Mouse (Mus musculus) brain, embryonic 18.5 days (tissue): ENCODE results near the gene Fstl3.

Experiments used
- DNase-seq: peaks from one replicate; pipeline ENCODE4 v3.0.0-alpha.2; 2012; ENCODE audit warnings: low read depth, low spot score

Fstl3 gene

DNA sequence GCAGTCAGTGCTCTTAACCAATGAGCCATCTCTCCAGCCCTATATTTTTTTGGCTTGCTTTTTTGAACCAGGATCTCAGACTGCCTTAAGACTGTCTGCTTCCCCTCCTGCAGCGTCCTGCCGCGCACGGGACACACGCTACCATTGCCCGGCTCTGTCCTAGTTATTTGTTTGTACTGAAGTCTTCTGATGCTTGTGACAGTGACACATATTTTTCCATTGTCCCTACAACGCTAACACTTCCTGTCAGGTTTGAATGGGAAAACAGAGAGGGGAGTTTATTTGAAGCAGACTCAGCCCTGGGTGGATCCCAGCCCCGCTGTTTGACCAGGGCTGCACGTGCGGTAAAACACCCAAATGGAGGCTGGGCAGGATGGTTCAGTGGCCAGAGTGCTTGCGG is 31.7 kb downstream of the Fstl3 start:
- no peak for DNase-seq

DNA sequence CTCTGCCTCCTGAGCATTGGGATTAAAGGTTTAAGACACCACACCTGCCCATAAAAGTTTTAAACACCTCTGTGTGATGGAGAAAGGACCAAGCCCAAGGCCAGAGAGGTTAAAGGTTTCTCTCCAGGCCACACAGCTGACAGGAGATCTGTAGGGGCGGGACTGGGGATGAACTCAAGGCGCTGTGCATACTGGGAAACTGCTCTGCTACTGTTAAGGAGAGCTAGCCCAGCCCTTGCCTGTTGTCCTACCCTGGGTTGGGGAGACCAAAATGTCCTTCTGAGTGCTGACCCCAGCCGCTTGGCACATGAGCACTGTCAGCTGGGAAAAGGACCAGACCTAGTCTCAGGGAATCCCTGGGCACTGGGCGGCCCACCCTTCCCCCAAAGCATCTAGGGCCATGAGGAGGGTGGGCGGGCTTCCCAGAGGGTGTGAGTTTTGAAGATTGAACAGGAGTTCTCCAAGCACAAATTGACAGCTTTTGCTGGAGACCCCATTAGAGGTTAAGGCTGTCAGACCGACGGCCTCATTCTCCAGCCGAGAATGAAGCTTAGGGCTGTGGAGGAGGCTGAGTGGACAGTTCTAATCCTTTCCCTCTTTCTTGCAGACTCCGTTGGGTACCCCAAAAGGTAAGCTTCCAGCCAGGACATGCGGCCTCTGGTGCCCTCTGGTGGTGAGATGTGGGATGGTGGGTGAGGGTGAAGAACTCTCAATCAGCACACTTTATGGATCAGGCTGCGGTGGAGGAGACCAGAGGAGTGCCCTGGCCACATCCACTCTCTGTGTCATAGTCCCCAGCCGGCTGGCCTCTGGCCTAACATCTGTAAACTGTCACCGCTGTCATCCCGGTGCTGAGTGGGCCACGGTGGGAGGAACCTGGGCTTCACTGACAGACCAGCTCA is 34.9 kb downstream of the Fstl3 start:
- DNase-seq: no peak

DNA sequence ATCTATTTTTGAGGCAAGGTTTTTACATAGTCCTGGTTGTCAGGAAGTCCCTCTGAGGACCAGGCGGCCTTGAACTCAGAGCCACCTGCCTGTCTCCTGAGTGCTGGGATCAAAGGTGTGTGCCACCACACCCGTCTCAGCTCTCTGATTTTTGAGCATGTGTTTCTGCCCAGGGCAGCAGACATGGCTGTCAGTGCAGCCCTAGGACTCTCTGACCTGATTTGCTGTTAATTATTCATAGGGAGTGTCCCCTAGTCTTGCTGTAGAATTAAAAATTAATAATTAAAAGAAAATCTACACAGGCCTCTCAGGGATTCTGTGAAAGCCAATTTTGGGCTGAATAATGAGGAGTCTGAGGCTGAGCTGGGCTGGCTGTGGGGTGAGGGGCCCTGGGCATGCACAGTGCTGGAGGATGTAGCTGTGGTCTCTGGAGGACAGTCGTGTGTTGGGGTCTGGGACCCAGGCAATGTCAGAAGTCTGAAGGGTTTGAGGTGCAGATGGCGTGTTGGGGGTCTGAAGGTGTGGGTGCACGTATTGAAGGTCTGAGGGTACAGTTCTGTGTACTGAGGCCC is 37.3 kb downstream of the Fstl3 start:
- DNase-seq: no peak

DNA sequence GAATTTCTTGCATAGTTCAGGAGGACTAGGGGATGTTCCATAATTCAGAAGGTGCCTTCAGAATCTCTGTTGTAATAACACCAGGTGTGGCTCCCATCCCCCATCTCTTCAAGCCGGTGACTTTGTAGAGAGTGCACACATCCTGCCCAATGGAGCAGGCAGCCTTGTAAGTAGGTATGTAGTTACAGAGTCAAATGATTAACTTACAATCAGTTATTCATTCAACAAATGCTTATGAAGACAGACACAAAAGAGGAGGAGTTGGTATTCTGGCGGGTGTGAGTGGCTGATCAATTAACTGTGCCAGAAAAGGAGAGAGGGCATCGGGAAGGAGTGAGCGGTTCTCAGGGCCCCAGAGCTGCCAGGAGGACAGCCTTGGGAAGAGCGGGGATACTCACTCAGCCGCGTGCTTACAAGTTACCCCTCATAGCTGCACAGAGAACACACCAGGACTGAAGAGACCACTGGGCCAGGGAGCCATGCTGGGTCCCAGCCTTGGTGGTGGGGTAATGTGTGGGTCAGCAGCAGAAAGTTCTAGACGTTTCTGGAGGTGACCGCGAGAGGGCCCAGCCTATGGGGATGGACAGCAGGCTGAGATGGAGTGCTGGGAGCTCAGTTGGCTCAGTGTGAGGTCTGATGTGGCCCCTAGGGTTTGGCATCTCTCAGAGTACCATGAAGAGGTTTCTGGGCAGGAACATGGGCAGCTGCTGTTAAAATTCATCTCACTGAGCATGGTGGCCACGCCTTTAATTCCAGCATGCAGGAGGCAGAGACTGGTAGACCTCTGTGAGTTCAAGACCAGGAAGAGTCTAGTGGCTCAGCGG is 38.8 kb downstream of the Fstl3 start:
- DNase-seq: no peak

DNA sequence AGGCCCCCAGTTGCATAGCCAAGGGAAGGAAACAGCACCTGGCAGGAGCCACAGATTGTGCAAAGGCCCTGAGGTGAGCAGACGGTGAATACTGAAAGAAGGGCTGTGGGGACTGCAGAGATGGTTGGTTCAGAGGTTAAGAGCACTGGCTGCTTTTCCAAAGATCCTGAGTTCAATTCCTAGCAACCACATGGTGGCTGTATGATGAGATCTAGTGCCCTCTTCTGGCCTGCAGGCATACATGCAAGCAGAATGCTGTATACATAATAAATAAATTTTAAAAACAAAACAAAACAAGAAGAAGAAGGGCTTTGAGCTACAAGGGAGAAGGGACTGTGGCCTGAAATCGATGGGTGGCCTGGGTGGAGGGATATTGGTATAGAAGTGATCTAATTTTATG is 40.0 kb downstream of the Fstl3 start:
- no peak for DNase-seq

DNA sequence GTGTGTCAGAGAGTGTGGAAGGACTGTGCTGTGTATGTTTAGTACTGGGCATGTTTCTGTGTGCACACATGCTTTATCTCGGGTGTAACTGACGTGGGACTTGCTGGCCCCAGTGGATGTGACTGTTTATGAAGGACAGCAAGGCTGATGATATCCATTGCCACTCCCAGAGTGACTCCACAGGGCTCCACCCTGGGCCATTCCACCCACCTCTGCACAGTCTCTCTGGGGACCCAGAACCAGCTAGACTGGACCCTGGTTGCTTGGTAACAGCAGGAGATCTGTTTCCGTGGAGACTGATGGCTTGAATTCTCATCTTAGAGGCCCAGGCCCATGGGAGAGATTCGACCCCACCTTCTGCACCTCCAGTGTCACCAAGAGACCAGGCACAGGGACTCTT is 41.2 kb downstream of the Fstl3 start:
- no peak for DNase-seq

DNA sequence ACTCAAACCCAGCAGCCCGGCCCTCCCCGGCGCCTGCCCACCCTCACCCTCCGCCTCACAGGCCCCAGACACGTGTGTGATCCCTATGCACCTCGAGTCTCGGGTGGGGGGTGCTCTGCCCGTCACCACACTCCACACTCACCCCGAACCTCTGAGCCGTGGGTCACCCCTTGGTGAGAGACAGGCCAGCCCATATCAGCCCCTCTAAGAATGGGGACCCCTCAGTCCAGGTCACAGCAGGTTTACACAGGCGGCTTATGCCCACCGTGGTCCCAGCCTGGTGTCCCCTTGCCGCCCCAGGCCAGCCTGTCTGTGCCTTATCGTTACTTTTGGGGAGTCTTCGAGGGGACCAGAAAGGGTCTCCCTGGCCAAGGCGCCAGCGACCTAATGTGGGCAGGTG is 42.5 kb downstream of the Fstl3 start:
- no peak for DNase-seq

DNA sequence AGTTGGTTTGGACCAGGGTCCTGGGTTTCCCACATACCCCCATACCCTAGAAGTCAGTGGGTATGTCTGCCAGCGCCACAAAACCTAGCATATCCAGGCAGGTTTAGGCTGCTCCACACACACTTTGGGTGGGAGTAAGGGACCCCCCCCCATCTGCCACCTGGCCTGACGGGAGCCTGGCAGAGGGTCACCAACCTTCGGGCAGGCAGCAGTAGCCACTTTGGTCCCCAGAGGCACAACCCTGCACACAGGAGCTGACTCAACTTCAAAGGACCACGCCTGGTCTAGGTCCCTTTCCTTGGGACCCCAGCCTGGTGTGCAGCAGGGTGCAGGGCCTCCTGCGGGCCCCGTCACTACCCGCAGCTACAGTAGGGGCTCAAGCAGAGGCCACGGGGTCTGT is 43.2 kb downstream of the Fstl3 start:
- DNase-seq: no peak

DNA sequence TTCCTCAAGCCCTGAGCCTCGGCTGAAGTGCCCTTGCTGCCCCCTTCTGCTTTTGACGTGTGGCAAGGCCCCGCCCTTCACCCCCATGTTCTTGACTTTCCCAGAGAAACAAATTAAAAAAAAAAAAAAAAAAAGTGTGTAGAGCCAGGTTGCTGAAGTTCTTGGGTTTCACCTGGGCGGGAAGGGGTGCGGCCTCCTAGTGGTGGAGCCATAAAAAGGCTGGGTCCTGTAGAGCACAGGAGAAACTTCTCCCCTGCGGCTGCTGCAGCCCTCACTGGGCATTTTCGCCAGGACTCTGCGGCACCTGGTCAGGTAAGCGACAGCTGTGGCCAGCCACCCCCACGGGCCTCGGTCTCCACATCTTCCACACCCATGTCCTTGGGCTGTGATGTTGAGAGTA is 43.7 kb downstream of the Fstl3 start, which contains the start of gene Misp:
Misp (plus strand) TSS at position 208 of the 400 bp plus-strand sequence.
- DNase-seq: no peak

DNA sequence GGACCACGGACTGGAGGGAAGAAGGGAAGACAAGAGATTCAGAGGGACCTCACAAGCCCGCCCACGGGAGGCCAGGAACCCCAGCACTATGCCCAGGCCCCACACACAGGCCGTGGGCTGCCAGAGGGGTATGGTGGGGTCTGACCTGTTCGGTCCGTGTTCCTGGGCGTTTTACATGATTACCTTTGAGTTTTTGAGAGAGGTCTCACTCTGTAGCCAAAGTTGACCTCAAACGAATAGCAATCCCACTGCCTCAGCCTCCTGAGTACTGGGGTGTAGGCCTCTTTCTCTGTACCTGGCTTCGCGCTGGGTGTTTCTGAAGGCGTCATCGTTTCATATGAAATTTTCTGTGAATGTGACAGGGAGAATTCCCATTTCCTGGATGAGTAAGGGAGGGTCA is 44.7 kb downstream of the Fstl3 start:
- DNase-seq: no peak

DNA sequence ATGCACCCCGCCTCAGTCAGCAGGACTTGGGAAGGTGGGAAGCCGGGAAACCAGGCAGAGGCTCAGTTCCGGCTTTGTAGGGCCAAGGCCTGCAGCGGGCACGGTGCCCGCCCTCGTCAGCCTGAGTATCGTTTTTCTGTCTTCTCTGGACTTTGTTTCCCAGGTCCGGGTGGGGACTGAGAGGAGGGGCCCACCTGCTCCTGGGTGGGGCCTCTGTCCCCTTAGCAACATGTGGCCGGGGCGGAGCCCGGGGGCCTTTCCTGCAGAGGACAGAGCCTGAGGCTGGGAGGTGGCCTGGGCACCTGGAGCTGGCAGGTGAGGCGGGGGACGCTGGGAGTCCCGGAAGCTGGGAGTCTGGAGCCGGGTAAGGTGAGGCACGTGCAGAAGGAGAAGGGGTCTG is 45.3 kb downstream of the Fstl3 start:
- no peak for DNase-seq

DNA sequence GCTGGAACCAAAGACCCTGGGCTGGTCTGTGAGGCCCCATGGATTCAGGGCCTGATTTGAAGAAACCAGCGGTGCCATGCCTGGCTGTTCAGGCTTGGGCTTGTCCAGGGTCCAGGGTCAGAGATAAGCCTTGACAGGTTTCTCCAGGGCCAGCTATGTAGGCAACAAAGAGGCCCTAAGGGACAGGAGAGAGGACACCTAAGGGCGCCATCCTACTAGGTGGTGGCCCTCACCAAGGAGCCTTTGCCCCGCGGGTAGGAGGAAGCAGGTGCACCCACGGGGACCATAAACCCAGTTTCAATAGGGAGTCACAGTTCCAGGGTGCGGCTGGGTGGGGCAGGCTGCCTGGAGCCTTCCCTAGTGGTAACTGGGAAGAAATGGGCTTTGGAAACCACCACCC is 45.9 kb downstream of the Fstl3 start:
- DNase-seq: no peak

DNA sequence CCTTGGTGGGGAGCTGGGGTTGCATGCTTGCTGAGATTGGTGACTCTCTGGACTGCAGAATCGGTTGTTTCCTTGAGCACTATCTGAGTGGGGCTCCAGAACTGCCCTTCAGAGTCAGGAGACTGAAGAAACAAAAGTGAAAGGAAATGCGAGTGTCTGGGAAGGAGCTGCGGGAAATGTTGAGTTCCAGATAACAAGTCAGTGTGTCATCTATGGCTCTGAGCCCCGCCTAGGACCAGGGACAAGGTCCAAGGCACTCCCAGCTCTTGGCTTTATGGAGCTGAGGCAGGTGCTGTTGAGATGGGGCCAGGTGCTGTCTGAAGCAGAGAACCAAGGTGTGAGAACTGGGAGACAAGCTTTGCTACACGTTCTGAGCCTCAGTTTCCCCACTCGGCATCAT is 47.3 kb downstream of the Fstl3 start:
- DNase-seq: no peak

DNA sequence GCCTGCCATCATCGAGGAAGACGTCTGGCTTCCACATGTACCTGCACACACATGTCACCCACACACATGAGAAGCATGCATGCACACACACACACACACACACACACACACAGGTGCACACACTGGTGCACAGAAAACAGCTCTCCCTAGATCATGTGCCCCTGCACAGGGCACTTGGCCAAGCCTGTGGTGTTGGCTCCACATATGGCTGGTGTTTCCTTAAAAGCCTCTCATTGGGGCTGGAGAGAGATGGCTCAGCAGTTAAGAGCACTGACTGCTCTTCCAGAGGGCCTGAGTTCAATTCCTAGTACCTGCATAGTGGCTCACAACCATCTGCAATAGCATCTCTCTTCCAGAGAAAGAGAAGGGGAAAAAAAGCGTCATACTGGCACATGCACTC is 54.5 kb downstream of the Fstl3 start:
- no peak for DNase-seq
